Mouse (Mus musculus): ENCODE data around the gene Nhs. TPM values are rescaled to one million over a fixed set of nuclear protein-coding genes. Genes with fewer than 3 reads are reported as not detected.

Gene Nhs
- total and polyA plus RNA-seq, 3 experiments: 0.04 TPM; not detected in 2

GRCm38 (mm10) chrX:162087291-162087690 lies 72.2 kb downstream of the Nhs start:
- Histone ChIP-seq H3K27me3 (ENCODE audit: control insufficient read depth in 1 of 2, insufficient read depth in 2 of 2, low read length in 2 of 2) (no peaks in the 10 kb centered on the region), H3K4me3 (ENCODE audit: control insufficient read depth in 1 of 2, insufficient read depth in 1 of 2, low read depth in 2 of 2, low read length in 2 of 2) (no peak overlapping the region), H3K79me2 (ENCODE audit: control insufficient read depth, insufficient read depth, low read length, poor library complexity) (no peaks in the 10 kb centered on the region), H3K9me3 (replicated peaks; ENCODE audit: insufficient read depth, low read length) (no peaks in the 10 kb centered on the region), H3K36me3 (ENCODE audit: control insufficient read depth in 1 of 2, insufficient read depth in 2 of 2, low read length in 2 of 2) (no peaks in the 10 kb centered on the region), H3K4me1 (ENCODE audit: control insufficient read depth in 1 of 2, insufficient read depth in 2 of 2, low read length in 2 of 2) (no peaks in the 10 kb centered on the region), H3K9ac (ENCODE audit: control insufficient read depth, low read depth, low read length, poor library complexity, severe bottlenecking) (no peak overlapping the region), H3K27ac (ENCODE audit: control insufficient read depth, low read depth, low read length) (no peak overlapping the region)
- no peak for TF ChIP-seq ELF1 (IDR thresholded peaks at IDR 0.05; ENCODE audit: low read depth, low read length)
- no peak for TF ChIP-seq ZMIZ1 (IDR thresholded peaks at IDR 0.05; ENCODE audit: low read depth, low read length)
- TF ChIP-seq ZKSCAN1 (IDR thresholded peaks at IDR 0.05; ENCODE audit: low read depth, low read length): no peak
- no peak for TF ChIP-seq MAZ (IDR thresholded peaks at IDR 0.05; ENCODE audit: low read depth, low read length)
- TF ChIP-seq BHLHE40 (IDR thresholded peaks at IDR 0.05; ENCODE audit: borderline replicate concordance, low read depth, low read length): no peak
- no peak for DNase-seq (ENCODE audit: low read depth, low spot score)

DNA sequence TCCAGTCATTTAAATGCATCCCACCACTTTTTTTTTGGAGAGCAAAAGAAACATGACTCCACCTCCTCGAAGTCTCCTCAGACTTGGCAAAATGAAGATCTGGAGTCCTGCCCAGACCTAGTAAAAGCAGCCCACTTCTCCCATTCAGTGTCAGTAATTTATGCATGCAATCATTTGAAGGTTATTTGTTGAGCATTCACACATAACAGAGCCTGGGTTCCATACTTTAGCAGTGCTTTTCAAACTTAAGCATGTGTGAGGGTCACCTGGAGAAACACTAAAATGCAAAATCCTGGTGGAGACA lies 73.7 kb downstream of the Nhs start:
- Histone ChIP-seq H3K9me3 (replicated peaks; ENCODE audit: insufficient read depth, low read length) (no peaks in the 10 kb centered on the region), H3K9ac (ENCODE audit: control insufficient read depth, low read depth, low read length, poor library complexity, severe bottlenecking) (no peak overlapping the region), H3K36me3 (ENCODE audit: control insufficient read depth in 1 of 2, insufficient read depth in 2 of 2, low read length in 2 of 2) (no peaks in the 10 kb centered on the region), H3K4me3 (ENCODE audit: control insufficient read depth in 1 of 2, insufficient read depth in 1 of 2, low read depth in 2 of 2, low read length in 2 of 2) (no peak overlapping the region), H3K4me1 (ENCODE audit: control insufficient read depth in 1 of 2, insufficient read depth in 2 of 2, low read length in 2 of 2) (no peaks in the 10 kb centered on the region), H3K27ac (ENCODE audit: control insufficient read depth, low read depth, low read length) (no peak overlapping the region), H3K27me3 (ENCODE audit: control insufficient read depth in 1 of 2, insufficient read depth in 2 of 2, low read length in 2 of 2) (no peaks in the 10 kb centered on the region), H3K79me2 (ENCODE audit: control insufficient read depth, insufficient read depth, low read length, poor library complexity) (no peaks in the 10 kb centered on the region)
- DNase-seq (ENCODE audit: low read depth, low spot score): no peak
- no peak for TF ChIP-seq POLR2AphosphoS2 (IDR thresholded peaks at IDR 0.05; ENCODE audit: low read length)
- TF ChIP-seq UBTF (IDR thresholded peaks at IDR 0.05; ENCODE audit: borderline replicate concordance, insufficient read depth, low read depth, low read length): no peak
- no peak for TF ChIP-seq CHD1 (IDR thresholded peaks at IDR 0.05; ENCODE audit: low read depth, low read length)
- no peak for TF ChIP-seq KAT2A (conservative IDR thresholded peaks at IDR 0.05; ENCODE audit: low read depth, low read length)
- TF ChIP-seq HCFC1 (IDR thresholded peaks at IDR 0.05; ENCODE audit: low read depth, low read length): no peak
- TF ChIP-seq BHLHE40 (IDR thresholded peaks at IDR 0.05; ENCODE audit: borderline replicate concordance, low read depth, low read length): no peak
- no peak for TF ChIP-seq MXI1 (IDR thresholded peaks at IDR 0.05; ENCODE audit: low read depth, low read length)
- no peak for TF ChIP-seq USF1 (IDR thresholded peaks at IDR 0.05; ENCODE audit: low read depth, low read length)
- TF ChIP-seq RAD21 (IDR thresholded peaks at IDR 0.05; ENCODE audit: low read depth, low read length): no peak
- no peak for TF ChIP-seq GABPA (IDR thresholded peaks at IDR 0.05; ENCODE audit: low read depth, low read length)
- no peak for TF ChIP-seq ELF1 (IDR thresholded peaks at IDR 0.05; ENCODE audit: low read depth, low read length)
- TF ChIP-seq MYB (IDR thresholded peaks at IDR 0.05; ENCODE audit: low read depth, low read length): no peak
- no peak for TF ChIP-seq MEF2A (IDR thresholded peaks at IDR 0.05; ENCODE audit: extremely low read depth, insufficient replicate concordance, low read depth, low read length, poor library complexity, severe bottlenecking)
- no peak for TF ChIP-seq EP300 (IDR thresholded peaks at IDR 0.05; ENCODE audit: low read depth in 1 of 2, low read length in 2 of 2)
- no peak for TF ChIP-seq NRF1 (IDR thresholded peaks at IDR 0.05; ENCODE audit: insufficient read depth, low read depth, low read length, poor library complexity, severe bottlenecking)
- no peak for TF ChIP-seq CHD2 (IDR thresholded peaks at IDR 0.05; ENCODE audit: low read length)
- TF ChIP-seq MYC (IDR thresholded peaks at IDR 0.05; ENCODE audit: low read depth, low read length): no peak
- no peak for TF ChIP-seq USF2 (IDR thresholded peaks at IDR 0.05; ENCODE audit: borderline replicate concordance in 1 of 2, insufficient read depth in 1 of 2, low read depth in 1 of 2, low read length in 2 of 2)

All from MEL (cell line).